Mouse (Mus musculus) heart, postnatal 0 days (tissue): ENCODE data around the gene St3gal3. TPM values are rescaled to one million over a fixed set of nuclear protein-coding genes. Genes with fewer than 3 reads are reported as not detected.

Experiments
- ATAC-seq: fragments of 200-750 bp; cut with Nextera tagmentation; 2 replicates; pipeline ENCODE4 v1.8.0; 2017; ENCODE audit warnings: low read depth, moderate number of reproducible peaks, moderate library complexity; ENCODE audit not compliant: insufficient read depth
- DNase-seq: peaks from one replicate; pipeline ENCODE4 v3.0.0-alpha.2; 2016; ENCODE audit warnings: low spot score
- H3K27ac ChIP-seq: fragments of 300-500 bp; sonication (generic); 2 replicates; pipeline ENCODE4 v1.5.1; 2014; ENCODE audit warnings: low read depth, mild to moderate bottlenecking
- H3K27me3 ChIP-seq: fragments of 300-500 bp; sonication (generic); 2 replicates; pipeline ENCODE4 v1.6.1; 2014; ENCODE audit warnings: low read length, mixed read lengths; ENCODE audit not compliant: control insufficient read depth, insufficient read depth
- H3K36me3 ChIP-seq: fragments of 300-500 bp; sonication (generic); replicated peaks from 2 replicates; pipeline ENCODE4 v1.6.1; 2014; ENCODE audit warnings: low read length, mixed read lengths; ENCODE audit not compliant: control insufficient read depth, insufficient read depth
- H3K4me1 ChIP-seq: fragments of 300-500 bp; sonication (generic); 2 replicates; pipeline ENCODE4 v1.6.1; 2014; ENCODE audit warnings: antibody characterized with exemption; ENCODE audit not compliant: control insufficient read depth, insufficient read depth
- H3K4me2 ChIP-seq: fragments of 300-500 bp; sonication (generic); 2 replicates; pipeline ENCODE4 v1.6.1; 2014; ENCODE audit warnings: low read depth, mild to moderate bottlenecking, low read length, moderate library complexity
- H3K4me3 ChIP-seq: fragments of 300-500 bp; sonication (generic); 2 replicates; pipeline ENCODE4 v1.5.1; 2014; ENCODE audit warnings: low read depth, low read length
- H3K9ac ChIP-seq: fragments of 300-500 bp; sonication (generic); replicated peaks from 2 replicates; pipeline ENCODE4 v1.6.1; 2014; ENCODE audit warnings: low read depth, low read length, mixed read lengths
- H3K9me3 ChIP-seq: fragments of 300-500 bp; sonication (generic); replicated peaks from 2 replicates; pipeline ENCODE4 v1.6.1; 2016; ENCODE audit warnings: low read length; ENCODE audit not compliant: control insufficient read depth
- CTCF ChIP-seq: IDR thresholded peaks from 2 replicates; pipeline ENCODE4 v1.5.1; 2016; ENCODE audit warnings: antibody characterized with exemption, control low read depth, low read depth
- EP300 ChIP-seq: IDR thresholded peaks from 2 replicates; pipeline ENCODE4 v1.6.1; 2016; ENCODE audit warnings: antibody characterized with exemption, low read depth
- whole genome bisulfite sequencing: fragments of 180-500 bp; shearing (Covaris S2); extraction: QIAGEN DNeasy Blood & Tissue Kit; methylation state at CpG from one replicate; pipeline ENCODE4 v1.1.7; 2014; 5-methylcytosine and 5-hydroxymethylcytosine counted together
- polyA plus RNA-seq: library from polyadenylated mRNA; unstranded; fragments of >200 nt; fragmentation: Nextera tagmentation; extraction: Ambion mirVana; gene quantifications from 2 replicates; pipeline ENCODE4 v1.2.1, GENCODE M21; 2015
- total RNA-seq: library from RNA; depleted of rRNA; stranded (reverse); fragments of >200 nt; gene quantifications from 2 replicates; pipeline ENCODE4 v1.2.3, GENCODE M21; 2014; ENCODE audit warnings: low replicate concordance

The St3gal3 gene
- total and polyA plus RNA-seq, 2 experiments from 2014 or later, result 8.2 to 44.5 TPM

- Histone ChIP-seq H3K4me2 (no peak overlapping the region), H3K36me3 (no peaks in the 10 kb centered on the region), H3K9me3 (no peaks in the 10 kb centered on the region), H3K27ac (no peak overlapping the region), H3K9ac (no peak overlapping the region), H3K27me3 (peaks cover 25% of the 10 kb centered on the region), H3K4me1 (peaks cover 24% of the 10 kb centered on the region), H3K4me3 (no peak overlapping the region)
- ATAC-seq, result peak; percentile 63
- 15% methylated on average over 2 of the region's 2 CpGs for WGBS
- peak; percentile 63 for DNase-seq
- no peak for TF ChIP-seq CTCF
- TF ChIP-seq EP300, result no peak
Measured at GRCm38 (mm10) chr4:117923450-117923849, 211.3 kb downstream of the St3gal3 start.

GRCm38 (mm10) chr4:117921358-117921757, 213.4 kb downstream of the St3gal3 start:
- WGBS, result 91% methylated on average over 2 of the region's 2 CpGs

GRCm38 (mm10) chr4:117918762-117919161, 216.0 kb downstream of the St3gal3 start:
- Histone ChIP-seq H3K4me2 (no peak overlapping the region), H3K4me3 (no peak overlapping the region), H3K4me1 (peaks cover 35% of the 10 kb centered on the region), H3K27me3 (no peaks in the 10 kb centered on the region), H3K9ac (no peak overlapping the region), H3K9me3 (no peaks in the 10 kb centered on the region), H3K27ac (0 out of 2 replicates have a peak overlapping the region, but pooled peaks have one; percentile 27), H3K36me3 (no peaks in the 10 kb centered on the region)
- ATAC-seq (no peak), DNase-seq (no peak)
- WGBS, result 61% methylated on average over 5 of the region's 5 CpGs
- TF ChIP-seq EP300 (no peak), CTCF (no peak)

More at GRCm38 (mm10) chr4:117921358-117921757, 213.4 kb downstream of the St3gal3 start:
- TF ChIP-seq EP300 (no peak), CTCF (no peak)
- Histone ChIP-seq H3K4me2 (no peak overlapping the region), H3K9me3 (no peaks in the 10 kb centered on the region), H3K4me3 (no peak overlapping the region), H3K27ac (no peak overlapping the region), H3K27me3 (peaks cover 4% of the 10 kb centered on the region), H3K9ac (no peak overlapping the region), H3K36me3 (no peaks in the 10 kb centered on the region), H3K4me1 (peaks cover 25% of the 10 kb centered on the region)
- DNase-seq (no peak), ATAC-seq (no peak)

GRCm38 (mm10) chr4:117918261-117918660, 216.5 kb downstream of the St3gal3 start:
- no peak overlapping the region for H3K9ac ChIP-seq
- TF ChIP-seq CTCF, result no peak
- H3K27me3 ChIP-seq, result no peaks in the 10 kb centered on the region
- no peak overlapping the region for H3K4me2 ChIP-seq
- DNase-seq (peak; percentile 75), ATAC-seq (no peak)
- H3K4me1 ChIP-seq, result peaks cover 38% of the 10 kb centered on the region
- H3K36me3 ChIP-seq, result no peaks in the 10 kb centered on the region
- H3K27ac ChIP-seq, result 0 out of 2 replicates have a peak overlapping the region, but pooled peaks have one; percentile 27
- whole genome bisulfite sequencing, result 14% methylated on average over 3 of the region's 3 CpGs
- H3K4me3 ChIP-seq, result no peak overlapping the region
- no peaks in the 10 kb centered on the region for H3K9me3 ChIP-seq

- Histone ChIP-seq H3K4me3 (no peak overlapping the region), H3K27me3 (no peaks in the 10 kb centered on the region), H3K4me2 (no peak overlapping the region), H3K9ac (no peak overlapping the region), H3K9me3 (no peaks in the 10 kb centered on the region), H3K4me1 (peaks cover 42% of the 10 kb centered on the region), H3K27ac (no peak overlapping the region), H3K36me3 (no peaks in the 10 kb centered on the region)
- TF ChIP-seq CTCF (no peak), EP300 (no peak)
- DNase-seq (no peak), ATAC-seq (no peak)
- WGBS, result 75% methylated on average over 4 of the region's 4 CpGs
Measured at GRCm38 (mm10) chr4:117917847-117918246, 216.9 kb downstream of the St3gal3 start.

- H3K27ac ChIP-seq, result no peak overlapping the region
- ATAC-seq (no peak), DNase-seq (no peak)
- H3K4me3 ChIP-seq, result no peak overlapping the region
- H3K4me1 ChIP-seq, result peaks cover 43% of the 10 kb centered on the region
- H3K9me3 ChIP-seq, result no peaks in the 10 kb centered on the region
- 78% methylated on average over 4 of the region's 4 CpGs for WGBS
- H3K4me2 ChIP-seq, result no peak overlapping the region
- no peaks in the 10 kb centered on the region for H3K27me3 ChIP-seq
- H3K9ac ChIP-seq, result no peak overlapping the region
- no peak for TF ChIP-seq CTCF
- no peak for TF ChIP-seq EP300
- H3K36me3 ChIP-seq, result no peaks in the 10 kb centered on the region
Measured at GRCm38 (mm10) chr4:117917402-117917801, 217.3 kb downstream of the St3gal3 start.
